Mouse (Mus musculus) bone marrow macrophage, adult 2 months (primary cell): ENCODE data around the gene Ddost. TPM values are rescaled to one million over a fixed set of nuclear protein-coding genes. Genes with fewer than 3 reads are reported as not detected.

ENCODE experiments used
- H3K27ac ChIP-seq: 2 replicates; pipeline ENCODE4 v1.5.1; 2012; ENCODE audit warnings: low read depth, low read length; ENCODE audit not compliant: insufficient read depth
- H3K4me1 ChIP-seq: 2 replicates; pipeline ENCODE4 v1.6.1; 2012; ENCODE audit warnings: low read length; ENCODE audit not compliant: control insufficient read depth, insufficient read depth
- H3K4me3 ChIP-seq: 2 replicates; pipeline ENCODE4 v1.5.1; 2012; ENCODE audit warnings: mild to moderate bottlenecking, low read length, moderate library complexity; ENCODE audit not compliant: insufficient read depth
- CTCF ChIP-seq: IDR thresholded peaks from 2 replicates; pipeline ENCODE4 v1.5.1; 2012; ENCODE audit warnings: low read depth, mild to moderate bottlenecking, low read length, moderate library complexity
- POLR2A ChIP-seq: IDR thresholded peaks from 2 replicates; pipeline ENCODE4 v1.6.1; 2012; ENCODE audit warnings: mild to moderate bottlenecking, low read depth, low read length, borderline replicate concordance
- polyA plus RNA-seq: library from polyadenylated mRNA; stranded (reverse); fragments of >200 nt; gene quantifications from 2 replicates; pipeline ENCODE4 v1.2.4, GENCODE M21; 2012; ENCODE audit not compliant: missing spikeins, insufficient read depth, insufficient read length

The Ddost gene
- polyA plus RNA-seq, 1 experiment = 119 TPM

GRCm38 (mm10) chr4:138344891-138345545, 40.5 kb downstream of the Ddost start:
- peak overlapping the region; percentile 86 for H3K27ac ChIP-seq
- H3K4me3 ChIP-seq = no peak overlapping the region
- TF ChIP-seq CTCF = no peak
- TF ChIP-seq POLR2A = no peak
- peaks cover 32% of the 10 kb centered on the region for H3K4me1 ChIP-seq

DNA sequence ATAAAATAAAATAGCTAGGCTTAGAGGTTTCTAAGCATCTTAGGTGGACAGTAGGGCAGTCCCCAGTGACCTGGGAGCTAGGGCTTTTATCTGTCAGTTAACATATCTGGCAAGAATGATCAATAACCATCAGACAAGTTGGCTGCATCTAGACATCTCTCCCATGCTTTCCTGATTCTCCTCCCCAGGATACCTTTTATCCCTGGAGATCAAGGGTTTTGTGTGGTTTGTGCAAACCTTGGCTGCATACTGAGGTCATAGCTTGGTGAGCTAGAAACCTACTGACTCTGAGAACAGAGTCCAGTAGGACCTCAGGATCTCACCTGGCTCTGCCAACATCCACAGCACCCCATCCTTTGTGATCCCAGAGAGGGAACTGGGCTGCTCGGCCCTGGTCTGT, 42.8 kb downstream of the Ddost start:
- Histone ChIP-seq H3K27ac (no peak overlapping the region), H3K4me3 (no peak overlapping the region), H3K4me1 (peaks cover 25% of the 10 kb centered on the region)
- TF ChIP-seq POLR2A (no peak), CTCF (no peak)

DNA sequence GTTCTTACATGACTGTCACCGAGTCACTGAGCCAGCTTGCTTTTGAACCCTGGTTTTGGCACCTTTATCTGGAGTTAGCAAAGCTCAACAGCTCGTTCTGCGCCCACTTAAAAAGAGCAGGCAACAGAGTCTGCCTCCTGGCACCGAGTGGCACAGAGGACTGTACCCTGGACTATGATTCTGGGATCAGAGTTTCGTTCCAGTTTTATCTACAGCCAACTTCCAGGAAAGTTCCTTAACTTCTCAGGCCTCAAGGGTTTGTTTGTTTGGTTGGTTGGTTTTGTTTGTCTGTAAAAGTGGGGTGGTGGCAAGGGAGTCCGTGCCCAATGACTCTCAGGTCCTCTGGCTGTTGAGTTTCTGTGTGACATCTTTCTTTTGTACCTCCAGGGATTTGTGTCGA, 44.2 kb downstream of the Ddost start:
- Histone ChIP-seq H3K4me1 (peaks cover 19% of the 10 kb centered on the region), H3K4me3 (no peak overlapping the region), H3K27ac (no peak overlapping the region)
- no peak for TF ChIP-seq CTCF
- TF ChIP-seq POLR2A = no peak

DNA sequence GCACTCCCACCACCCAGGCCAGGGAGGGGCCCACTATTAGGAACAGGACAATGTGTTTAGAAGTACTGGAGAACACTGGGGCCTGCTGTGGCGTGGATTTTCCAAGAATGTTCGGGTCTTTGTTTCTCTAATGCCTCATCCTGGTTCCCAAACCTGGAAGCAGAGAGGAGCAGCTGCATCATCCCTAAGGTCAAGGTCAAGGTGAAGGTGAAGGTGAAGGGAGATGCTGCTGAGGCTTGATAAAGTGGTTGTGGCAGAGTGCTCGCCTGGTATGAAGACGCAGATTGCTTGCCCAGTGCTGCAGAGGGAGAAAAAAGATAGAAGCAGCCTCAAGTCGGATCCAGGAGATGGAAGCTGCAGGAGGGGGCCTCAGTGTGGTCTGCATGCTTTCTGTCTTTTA, 47.3 kb downstream of the Ddost start:
- Histone ChIP-seq H3K4me1 (no peaks in the 10 kb centered on the region), H3K27ac (no peak overlapping the region), H3K4me3 (no peak overlapping the region)
- no peak for TF ChIP-seq POLR2A
- TF ChIP-seq CTCF = no peak

- no peak overlapping the region for H3K4me3 ChIP-seq
- H3K27ac ChIP-seq = no peak overlapping the region
- no peaks in the 10 kb centered on the region for H3K4me1 ChIP-seq
- no peak for TF ChIP-seq POLR2A
- no peak for TF ChIP-seq CTCF
Measured at GRCm38 (mm10) chr4:138352692-138353091, 48.2 kb downstream of the Ddost start.

DNA sequence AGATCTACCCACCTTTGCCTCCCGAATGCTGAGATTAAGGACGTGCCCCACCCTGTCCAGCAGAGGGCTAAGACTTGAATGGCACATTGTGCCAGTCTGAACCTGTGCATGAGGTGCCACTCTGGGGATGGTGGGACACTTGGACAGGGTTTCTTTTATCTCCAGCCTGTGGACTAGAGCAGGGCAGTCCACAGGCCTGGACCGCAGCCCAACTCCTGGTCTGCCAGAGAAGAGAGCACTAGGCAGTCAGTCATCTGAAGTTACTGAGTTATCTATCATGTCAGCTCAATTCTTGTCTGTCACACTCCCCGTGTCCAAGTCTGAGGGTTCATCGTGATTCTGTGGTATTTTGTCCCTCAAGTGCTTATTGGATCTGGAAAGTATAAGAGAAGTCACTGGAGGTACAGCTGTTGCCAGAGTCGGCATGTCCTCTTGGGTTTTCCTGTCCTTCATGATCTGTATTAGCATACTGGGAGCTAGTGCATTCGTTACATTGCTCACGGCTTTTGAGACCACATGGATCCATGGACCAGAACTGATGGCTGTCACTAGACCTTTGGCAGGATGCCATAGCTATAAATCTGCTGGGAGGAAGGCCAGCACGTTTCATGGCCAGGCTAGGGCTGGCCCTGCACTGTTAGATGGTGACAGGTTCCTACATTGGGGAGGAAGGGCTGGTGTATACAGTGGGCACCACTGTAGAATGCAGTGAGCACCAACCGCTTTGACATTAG, 49.1 kb downstream of the Ddost start:
- TF ChIP-seq CTCF (no peak), POLR2A (no peak)
- Histone ChIP-seq H3K4me3 (no peak overlapping the region), H3K27ac (no peak overlapping the region), H3K4me1 (no peaks in the 10 kb centered on the region)

GRCm38 (mm10) chr4:138355496-138355895, 51.0 kb downstream of the Ddost start:
- Histone ChIP-seq H3K27ac (no peak overlapping the region), H3K4me1 (no peaks in the 10 kb centered on the region), H3K4me3 (no peak overlapping the region)
- no peak for TF ChIP-seq CTCF
- TF ChIP-seq POLR2A = no peak

GRCm38 (mm10) chr4:138356141-138356540, 51.6 kb downstream of the Ddost start:
- H3K4me1 ChIP-seq = no peaks in the 10 kb centered on the region
- no peak overlapping the region for H3K27ac ChIP-seq
- H3K4me3 ChIP-seq = no peak overlapping the region
- TF ChIP-seq POLR2A (no peak), CTCF (no peak)

GRCm38 (mm10) chr4:138356551-138356950, 52.0 kb downstream of the Ddost start:
- H3K4me3 ChIP-seq = no peak overlapping the region
- no peak for TF ChIP-seq CTCF
- TF ChIP-seq POLR2A = no peak
- H3K27ac ChIP-seq = no peak overlapping the region
- no peaks in the 10 kb centered on the region for H3K4me1 ChIP-seq

GRCm38 (mm10) chr4:138358176-138358575, 53.6 kb downstream of the Ddost start:
- Histone ChIP-seq H3K4me1 (no peaks in the 10 kb centered on the region), H3K4me3 (no peak overlapping the region), H3K27ac (no peak overlapping the region)
- TF ChIP-seq CTCF (no peak), POLR2A (no peak)
